Mouse (Mus musculus) C2C12 (cell line): Measurements from ENCODE around the gene Ifitm1.

ENCODE experiments used
- CTCF ChIP-seq: IDR thresholded peaks from one replicate; pipeline ENCODE4 v1.5.1; 2011; ENCODE audit not compliant: control insufficient read depth, insufficient read depth, insufficient read length
- MYOG ChIP-seq: IDR thresholded peaks from one replicate; pipeline ENCODE4 v1.6.1; 2011; ENCODE audit not compliant: control insufficient read depth, insufficient read length; ENCODE audit errors: extremely low read depth
- USF1 ChIP-seq: IDR thresholded peaks from one replicate; pipeline ENCODE4 v1.6.1; 2011; ENCODE audit warnings: low read depth, mild to moderate bottlenecking, control low read depth, moderate library complexity

DNA sequence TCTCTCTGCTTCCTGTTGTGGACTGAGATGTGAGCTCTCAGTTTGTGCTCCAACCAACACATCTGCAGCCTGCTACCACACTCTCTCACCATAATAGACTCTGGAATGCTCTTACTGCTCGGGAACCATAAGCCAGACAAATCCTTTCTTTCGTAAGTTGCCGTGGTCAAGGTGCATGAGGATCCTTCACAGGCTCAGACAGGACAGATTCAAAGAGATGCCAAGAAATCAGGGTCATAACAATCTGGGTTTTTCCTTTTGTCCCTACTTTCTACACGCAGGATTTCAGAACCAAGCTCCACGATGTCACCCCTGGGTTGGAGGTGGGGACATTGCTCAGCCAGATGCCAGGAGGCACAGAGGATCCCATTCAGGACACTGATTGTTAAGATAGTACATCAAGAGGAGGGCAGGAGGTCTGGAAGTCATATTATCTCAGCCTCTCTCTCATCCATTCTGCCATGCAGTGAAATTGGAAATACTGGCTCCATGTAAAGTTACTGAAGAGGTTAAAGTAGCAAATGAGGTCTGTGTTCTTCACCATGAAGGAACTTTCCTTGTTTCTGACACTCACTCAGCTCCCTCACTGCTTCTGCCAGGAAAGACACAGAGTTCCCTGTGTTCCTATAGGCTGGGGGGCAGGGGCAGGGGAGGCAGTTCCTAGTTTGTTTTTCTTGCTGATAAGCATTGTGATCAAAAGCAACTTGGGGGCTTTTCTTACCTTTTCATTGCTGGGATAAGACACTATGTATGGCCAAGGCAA, 36.4 kb downstream of the Ifitm1 start:
- TF ChIP-seq CTCF: no peak
- no peak for TF ChIP-seq MYOG
- TF ChIP-seq USF1: no peak
